Mouse (Mus musculus) CH12.LX (cell line): ENCODE data around the gene Xpo4.

ENCODE experiments used
- CTCF ChIP-seq, 2 experiments: IDR thresholded peaks in 1 of 2; conservative IDR thresholded peaks in 1 of 2; 2 replicates each; pipeline ENCODE4 v1.5.1; 2011 to 2012; ENCODE audit warnings: low read depth in 2 of 2, low read length in 2 of 2, improper control_type of control experiment in 1 of 2, inconsistent platforms in 1 of 2, mild to moderate bottlenecking in 1 of 2, moderate library complexity in 1 of 2
- EP300 ChIP-seq: IDR thresholded peaks from 2 replicates; pipeline ENCODE4 v1.6.1; 2011; ENCODE audit warnings: low read length, improper control_type of control experiment

DNA sequence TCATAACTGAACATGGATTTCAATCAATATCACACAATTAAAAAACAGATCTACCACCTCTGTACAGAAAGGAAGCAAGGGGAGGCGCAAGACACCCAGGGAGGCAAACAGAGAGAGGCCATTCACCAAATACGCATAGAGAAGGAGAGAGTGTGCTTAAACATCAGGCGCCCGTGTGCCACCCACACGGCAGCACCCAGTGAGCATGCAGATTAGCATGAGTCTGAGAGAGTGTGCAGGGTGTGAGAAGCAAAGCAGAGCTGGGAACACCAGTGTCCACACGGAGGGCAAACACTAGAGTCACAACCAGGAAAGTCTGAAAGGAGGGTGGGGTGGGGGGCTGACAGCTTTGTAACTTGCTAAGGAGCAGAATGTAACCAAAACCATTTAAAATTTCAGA lies 49.4 kb downstream of the Xpo4 start:
- TF ChIP-seq EP300, result no peak
- no peak for TF ChIP-seq CTCF (conservative IDR thresholded peaks at IDR 0.05 in 1 of 2, IDR thresholded peaks at IDR 0.05 in 1 of 2; ENCODE audit: low read depth in 2 of 2, low read length in 2 of 2)
